Mouse (Mus musculus): Measurements from ENCODE around the gene B3galnt1.
A peak's percentile ranks its signal among the peaks of the same experiment; 100 is the strongest.

Gene B3galnt1

DNA sequence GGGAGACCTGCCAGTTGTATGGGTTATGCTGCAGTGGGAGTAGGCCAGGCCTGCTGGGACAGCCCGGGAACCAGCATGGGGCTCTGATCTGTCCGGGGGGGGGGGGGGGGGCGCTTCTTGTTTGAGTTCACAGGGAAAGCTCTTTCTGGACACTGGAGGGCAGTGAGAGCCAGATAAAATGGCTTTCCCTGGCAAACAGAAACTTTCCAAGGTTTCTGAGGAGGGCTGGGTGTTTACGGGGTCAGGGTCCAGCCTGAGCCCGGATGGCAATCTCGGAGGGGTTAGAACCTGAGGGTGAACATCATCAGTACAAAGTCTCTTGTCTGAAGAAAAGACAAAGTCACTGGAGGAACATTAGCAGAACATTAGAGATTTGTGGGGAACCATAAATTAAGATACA, 35.4 kb downstream of the B3galnt1 start:
- DNase-seq (ENCODE audit: low spot score): no peak

DNA sequence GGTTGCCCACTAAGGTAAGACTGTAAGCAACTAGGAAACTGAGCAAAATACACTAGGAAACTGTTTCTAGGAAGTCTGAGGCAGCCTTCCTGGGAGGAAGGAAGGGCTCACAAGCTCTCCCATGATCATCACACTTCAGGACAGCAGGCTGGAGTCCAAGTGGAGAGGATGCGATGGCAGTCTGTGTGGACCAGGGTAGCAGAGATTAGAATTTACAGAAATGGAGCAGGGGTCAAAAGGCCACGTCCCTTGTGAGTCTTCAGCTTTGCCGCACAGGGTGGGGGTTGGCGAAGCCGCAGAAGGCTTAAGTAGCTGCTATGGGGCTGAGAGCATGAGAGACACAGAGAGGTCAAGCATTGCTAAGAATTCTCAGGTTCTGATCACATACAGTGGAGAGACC, 37.1 kb downstream of the B3galnt1 start:
- DNase-seq (ENCODE audit: low spot score): no peak

DNA sequence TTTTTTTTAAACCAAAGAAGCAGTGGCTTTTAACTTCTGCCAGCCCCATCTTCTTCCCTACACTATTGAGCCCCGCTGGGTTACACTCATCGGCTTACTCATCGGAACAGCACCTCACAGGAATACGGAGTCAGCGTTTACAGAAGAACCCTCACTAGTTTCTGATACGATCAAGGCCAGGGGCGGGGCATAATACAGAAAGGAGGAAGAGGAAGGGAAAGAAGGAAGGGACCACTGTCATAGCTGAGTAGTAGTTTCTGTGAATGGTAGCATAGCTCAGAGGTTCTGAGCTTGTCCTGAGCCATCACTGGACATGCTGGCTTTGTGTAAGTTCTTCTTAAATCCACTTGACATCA, 38.8 kb downstream of the B3galnt1 start:
- no peak for DNase-seq (ENCODE audit: low spot score)

DNA sequence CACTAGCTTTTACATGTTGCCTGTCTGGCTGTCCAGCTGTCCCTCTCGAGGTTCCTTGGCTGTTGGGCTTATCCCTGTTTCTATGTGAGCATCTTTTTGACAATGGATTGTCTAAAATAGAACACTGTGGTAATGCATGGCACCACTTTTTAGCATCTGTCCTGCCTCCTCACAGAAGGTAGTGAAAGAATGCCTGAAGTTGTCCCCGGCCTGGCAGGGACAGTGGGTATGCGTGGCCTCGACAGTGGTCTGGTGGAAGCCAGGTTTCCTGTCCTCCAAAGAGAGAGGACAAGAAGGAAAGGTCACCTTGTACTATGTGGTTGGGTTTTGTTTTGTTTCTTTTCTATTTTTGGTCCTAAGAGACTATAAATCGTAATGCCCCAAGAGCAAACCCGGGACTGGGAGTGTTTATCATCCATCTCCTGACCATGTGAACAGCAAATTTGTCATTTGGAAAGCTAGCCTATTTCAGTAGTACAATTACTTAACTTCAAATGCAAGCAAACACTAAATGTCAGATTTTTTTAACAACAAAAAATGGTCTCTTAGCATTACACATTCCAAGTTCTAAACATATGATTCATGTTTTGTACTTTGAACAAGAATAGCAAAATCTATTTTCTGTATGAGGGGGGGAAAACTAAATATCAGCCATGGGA, 39.3 kb downstream of the B3galnt1 start:
- no peak for DNase-seq (ENCODE audit: low spot score)

DNA sequence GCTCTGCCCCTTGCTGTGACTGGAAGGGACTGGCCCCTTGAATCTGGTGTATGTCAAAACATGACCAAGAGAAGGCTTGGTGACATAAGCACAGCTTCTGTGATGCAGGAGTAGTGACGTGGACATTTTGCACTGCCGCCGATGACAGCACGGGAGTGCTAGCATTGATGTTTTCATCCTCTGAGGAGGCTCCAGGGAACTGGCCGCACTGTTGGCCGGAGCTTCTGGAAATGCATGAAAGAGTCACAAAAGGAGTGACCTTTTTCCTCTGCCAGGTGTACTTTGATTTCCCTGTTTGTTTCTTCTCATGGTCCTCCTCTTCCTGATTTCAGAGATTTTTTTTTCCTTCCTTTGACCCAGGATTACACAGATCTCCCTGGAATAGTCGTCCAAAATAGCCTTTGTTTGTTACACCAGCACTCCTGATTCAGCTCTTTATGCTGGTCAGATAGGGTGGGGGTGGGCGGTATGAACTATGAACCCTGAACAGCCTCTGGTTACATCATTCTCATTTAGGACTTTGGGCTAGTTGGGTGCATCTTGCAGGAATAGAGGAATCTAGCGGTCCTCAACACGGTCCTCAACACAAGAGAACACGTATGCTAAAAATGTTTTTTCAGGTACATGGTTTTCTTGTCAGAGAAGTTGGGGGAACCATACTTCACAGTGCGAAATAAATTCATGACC, 42.5 kb downstream of the B3galnt1 start:
- DNase-seq (ENCODE audit: low spot score): no peak

DNA sequence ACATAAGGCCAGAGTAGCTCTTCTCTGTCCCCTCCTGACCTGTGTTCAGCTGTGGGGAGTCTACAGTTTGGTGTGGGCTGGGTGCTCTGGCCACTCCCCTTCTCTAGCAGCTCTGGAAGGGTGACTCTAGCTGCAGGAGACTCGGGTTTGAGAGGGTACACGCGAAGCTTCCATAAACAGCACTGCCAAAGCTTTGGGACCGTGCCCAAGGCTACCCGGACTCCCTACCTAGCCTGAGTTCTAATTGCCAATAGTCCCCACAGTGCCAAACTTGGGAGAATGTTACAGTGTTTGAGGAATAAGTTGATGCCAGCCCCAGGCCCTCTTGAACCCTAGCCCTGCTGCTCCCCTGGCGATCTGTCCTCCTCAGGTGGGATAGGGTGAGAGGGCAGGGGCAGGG, 43.2 kb downstream of the B3galnt1 start:
- DNase-seq (ENCODE audit: low spot score): no peak

DNA sequence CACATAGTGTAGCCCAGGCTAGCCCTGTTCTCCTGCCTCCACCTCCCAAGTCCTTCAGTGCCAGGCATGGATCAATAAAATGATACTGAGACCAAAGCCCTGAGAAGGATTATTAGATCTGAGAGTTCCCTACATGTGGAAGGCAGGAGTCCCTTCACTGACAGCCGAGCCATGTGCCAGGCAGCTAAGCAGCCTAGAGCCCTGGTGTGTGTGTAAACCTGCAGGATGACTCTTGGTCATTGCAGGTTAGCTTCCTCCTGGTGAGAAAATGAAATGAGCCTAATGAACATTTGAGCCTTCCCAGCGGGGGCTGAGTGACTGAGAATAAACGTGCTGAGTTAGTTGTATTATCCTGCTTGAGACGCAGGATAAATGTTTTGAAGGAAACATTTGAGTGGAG, 49.2 kb downstream of the B3galnt1 start:
- DNase-seq (ENCODE audit: low spot score): no peak

DNA sequence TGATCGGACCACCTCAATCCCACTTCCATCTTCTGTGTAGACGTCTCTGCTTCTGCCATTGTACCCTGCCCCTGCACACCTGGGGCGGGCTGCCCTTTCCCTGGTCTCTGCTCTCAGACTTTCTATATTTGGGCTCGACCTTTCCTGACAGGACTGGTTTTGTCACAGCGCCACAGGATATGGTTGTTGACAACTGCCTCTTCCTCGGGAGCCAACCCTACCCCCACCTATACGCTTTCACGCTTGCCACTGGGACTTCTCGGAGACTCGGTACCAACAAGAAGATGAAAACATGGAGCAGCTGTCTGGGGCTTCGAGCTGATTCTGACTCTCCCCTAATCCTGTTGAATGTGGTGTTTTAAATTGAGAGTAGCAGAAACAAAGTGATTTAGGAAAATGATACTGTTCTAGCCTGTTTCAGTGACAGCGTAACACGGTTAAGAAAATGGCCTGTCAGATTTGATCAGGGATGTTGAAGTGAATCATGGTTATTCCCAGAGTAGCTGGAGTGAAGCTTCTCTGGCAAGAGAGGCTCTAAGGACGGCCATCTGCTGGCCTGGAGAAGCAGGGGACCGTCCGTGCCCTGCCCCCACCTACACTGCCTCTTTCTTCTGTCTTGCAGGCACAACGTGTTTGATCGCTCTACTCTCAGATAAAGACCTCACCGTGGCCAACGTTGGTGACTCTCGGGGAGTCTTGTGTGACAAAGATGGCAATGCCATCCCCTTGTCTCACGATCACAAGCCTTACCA, 49.9 kb downstream of the B3galnt1 start:
- peak; percentile 90 for DNase-seq (ENCODE audit: low spot score)

DNA sequence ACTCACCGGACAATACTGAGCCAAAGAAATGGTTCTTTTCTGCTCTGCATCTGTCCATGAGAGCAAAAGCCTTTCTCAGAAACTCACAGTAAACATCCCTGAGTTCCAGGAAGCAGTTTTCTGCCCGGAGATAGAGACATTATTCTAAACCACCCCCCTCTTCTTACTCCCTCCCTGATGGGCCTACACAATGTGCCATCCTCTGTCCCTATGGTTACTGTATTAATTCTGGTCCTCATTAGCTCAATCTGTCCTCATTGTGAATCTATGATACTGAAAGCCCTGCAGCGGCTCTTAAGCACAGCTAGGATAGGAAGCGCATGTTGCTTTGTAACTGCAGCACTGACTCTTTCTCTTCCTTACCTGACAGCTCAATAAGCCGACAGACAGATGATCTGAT, 53.7 kb downstream of the B3galnt1 start:
- DNase-seq (ENCODE audit: low spot score): no peak

DNA sequence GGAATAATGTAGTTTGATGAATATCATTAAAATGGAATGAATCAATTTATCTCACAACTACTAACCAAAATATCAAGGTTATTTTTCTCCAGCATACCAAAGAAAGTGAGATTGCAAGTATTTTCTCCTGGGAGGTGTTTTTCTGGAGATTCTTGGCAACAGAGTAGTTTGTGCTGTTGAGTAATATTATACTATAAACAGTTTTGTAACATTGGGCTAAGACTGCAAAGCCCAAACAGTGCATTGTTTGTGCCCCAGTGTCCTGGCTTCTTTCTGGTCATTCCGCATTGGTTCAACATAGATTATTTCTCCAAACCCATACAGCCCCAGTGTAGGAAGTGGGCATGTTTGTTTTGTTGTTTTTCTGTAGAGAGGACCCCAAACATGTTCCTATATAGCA, 55.0 kb downstream of the B3galnt1 start:
- DNase-seq (ENCODE audit: low spot score): no peak

DNA sequence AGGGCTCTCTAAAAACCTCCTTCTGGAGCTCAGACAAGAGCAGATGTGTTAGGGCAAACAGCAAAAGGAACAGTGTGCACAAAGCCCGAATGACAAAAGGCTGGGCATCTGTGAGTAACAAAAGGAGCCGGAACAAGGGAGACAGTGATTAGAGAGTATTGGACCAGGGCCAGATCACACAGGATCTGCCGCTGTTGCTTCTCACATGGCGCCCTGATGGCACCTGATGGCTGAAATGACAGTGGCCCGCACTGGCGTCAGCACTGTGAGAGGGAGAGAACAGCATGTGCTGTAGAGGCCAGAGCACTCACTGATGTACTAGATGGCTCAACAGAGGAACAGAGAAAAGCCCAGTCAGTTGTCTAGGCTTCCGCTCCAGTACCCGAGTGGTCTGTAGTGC, 55.8 kb downstream of the B3galnt1 start:
- DNase-seq (ENCODE audit: low spot score): peak; percentile 70

DNA sequence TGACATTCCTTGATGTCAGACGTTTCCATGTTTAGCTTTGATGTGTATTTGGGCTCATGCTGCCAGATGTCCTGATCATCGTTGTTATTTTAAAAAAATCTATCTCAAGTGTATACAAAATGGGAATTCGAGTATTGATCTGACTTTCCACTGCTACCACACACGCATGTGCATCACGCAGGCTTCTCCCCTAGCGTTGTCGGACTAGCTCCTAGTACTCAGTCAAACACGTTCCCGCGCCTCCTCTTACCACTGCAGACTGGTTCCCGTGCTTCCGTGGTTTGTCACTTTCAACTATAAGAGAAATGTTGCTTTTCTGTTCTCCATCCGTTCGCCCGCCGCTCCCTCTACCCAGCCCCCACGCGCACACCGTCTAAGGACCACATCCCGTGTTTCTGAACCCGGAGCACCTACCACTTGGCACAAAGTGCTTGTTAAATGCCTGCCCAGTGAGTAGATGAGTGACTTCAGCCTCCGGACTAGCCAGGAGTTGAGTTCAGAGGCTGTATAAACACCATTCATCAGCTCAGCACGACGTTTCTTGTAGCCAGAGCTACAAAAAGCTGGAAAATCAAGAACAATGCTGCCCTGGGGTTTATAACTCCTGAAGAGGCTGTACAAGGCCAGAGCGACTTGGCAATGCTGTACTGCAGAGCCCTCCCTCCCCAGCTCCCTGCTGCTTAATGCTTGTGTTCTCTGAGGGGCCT, 62.7 kb downstream of the B3galnt1 start:
- no peak for DNase-seq (ENCODE audit: low spot score)

DNA sequence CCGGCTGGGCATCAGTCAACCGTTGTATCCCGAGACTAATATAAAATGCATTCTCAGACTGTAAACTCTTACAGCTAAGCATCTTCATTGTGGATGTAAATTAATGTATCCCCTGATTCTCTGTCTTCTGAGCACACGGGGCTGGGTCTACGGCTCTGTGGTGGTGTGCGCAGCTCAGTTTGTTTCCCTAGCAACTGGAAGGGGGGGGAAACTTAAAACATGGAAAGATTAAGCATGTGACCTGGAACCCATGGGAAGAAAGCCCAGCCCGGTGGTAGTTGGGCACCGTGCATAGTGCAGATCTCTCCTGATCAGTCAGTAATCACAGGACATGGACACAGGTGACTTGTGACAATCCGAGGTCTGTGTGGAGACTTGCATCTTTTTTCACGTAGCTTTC, 63.3 kb downstream of the B3galnt1 start:
- no peak for DNase-seq (ENCODE audit: low spot score)

DNA sequence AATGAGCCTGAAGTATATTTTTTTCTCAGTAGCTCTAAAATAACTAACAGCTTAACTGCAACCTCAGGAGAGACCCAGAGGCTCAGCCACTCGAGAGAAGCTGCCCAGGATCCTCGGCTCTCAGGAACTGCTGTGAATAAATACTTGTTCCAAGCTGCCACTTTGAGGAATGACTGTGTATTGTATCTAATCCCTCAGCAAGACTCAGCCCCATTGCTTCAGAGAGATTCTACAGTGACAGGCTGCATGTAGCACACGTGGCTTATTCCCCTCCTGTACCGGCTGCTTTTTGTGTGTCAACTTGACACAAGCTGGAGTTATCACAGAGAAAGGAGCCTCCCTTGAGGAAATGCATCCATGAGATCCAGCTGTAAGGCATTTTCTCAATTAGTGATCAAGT, 66.1 kb downstream of the B3galnt1 start:
- no peak for DNase-seq (ENCODE audit: low spot score)

DNA sequence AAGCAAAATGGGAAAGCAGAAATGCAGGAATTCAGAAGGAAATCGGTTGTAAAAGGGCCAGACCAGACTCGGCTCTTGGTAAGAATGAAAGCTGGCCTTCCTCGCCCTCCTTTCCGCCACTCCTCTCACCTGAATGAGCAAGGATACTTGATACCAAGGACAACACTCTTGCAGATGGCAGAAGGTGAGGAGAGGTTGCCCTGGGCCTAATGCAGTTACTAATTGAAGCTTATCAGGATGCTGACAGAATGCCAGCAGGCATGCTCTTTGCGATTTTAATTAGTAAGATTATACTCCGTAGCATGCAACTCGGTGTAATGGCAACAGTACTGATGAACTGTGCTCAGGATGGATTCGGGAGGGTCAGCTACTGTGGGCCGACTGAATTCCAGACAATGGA, 67.2 kb downstream of the B3galnt1 start:
- DNase-seq (ENCODE audit: low spot score): no peak

DNA sequence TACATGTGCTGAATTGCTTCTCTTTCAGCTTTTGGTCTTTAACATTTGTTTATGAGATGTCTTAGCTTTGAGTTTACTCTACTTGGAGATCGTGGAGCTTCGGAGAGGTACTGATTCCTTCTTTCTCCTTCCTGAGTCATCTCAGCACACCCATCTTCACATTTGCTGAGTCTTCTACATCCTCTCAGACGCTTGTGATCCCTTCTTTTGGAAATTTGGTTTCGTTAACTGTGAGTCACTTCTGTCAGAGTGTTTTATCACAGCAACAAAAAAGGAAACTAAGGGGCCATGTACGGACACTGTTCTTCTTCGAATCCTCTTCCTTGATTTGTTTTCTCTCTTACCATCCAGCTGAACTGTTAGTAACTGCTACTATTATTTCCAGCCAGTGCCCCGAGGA, 69.2 kb downstream of the B3galnt1 start:
- DNase-seq (ENCODE audit: low spot score): no peak

DNA sequence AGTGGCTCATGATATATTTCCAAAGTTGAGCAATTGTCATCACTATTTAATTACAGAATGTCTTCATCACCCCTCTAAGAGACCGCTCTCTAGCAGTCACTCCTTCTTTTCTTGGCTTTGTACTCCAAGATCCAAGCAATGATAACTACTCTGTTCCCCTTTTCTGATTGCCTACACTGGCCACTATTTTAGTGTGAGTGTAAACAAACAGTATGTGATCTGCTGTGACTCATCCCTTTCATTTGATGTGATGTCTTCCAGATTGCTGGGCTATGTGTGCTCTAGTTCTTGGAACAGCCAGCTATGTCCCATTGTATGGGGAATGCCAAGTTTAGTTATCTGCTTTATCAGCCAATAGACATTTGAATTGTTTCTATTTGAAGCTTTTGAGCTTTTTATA, 71.4 kb downstream of the B3galnt1 start:
- DNase-seq (ENCODE audit: low spot score): peak; percentile 46

DNA sequence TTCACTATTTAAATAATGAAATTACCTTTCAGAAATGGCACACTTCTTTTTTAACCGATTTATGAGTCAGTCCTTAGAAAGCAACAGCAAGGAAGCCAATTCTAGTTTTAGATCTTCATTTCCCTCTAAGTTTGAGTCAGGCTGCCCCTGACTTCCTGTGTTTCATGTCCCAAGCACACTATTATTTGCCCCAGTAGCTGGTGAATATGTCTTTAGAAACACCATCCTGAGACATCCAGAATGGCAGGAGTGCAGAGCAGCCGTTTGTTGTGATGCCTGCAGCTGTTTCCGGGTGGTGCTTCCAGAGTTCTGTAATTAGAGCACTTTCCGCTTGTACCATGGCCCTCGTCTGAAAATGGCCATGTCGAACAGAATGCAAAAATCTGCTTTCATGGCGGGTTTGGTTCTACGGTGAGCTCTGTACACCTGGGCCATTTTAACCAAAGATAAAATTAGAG, 73.7 kb downstream of the B3galnt1 start:
- peak; percentile 50 for DNase-seq (ENCODE audit: low spot score)

DNA sequence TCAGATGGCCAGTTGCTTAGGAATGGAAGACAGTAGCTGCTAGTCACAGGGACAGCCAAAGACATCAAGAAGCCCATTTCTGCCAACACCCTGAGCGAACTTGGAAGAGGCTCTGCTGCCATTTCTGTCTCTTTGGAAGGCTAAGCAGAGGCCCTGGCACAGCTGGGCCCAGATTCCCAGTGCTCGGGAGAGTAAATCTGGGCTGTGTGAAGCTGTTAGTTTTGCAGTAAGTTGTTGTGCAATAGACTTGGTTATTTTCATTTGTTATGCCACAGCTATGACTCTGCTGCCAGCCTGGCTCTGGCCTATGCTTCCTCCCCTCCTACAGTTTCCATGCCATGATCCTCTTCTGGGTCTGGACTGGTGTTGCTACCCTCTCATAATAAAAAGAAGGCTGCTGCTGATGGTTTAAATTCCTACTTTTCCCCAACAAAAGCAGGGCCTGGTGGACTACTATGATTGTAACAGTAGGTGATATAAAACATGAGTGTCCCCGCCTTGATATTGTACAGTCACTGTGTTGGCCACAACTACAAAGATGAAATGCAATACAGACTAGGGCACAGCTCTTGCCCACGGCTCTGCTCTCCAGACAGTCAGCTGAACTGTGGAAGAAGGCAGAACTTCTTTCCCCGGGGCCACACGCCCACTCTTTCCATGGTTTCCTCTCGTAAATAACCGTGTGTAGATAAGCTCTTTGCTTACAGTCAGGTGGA, 74.2 kb downstream of the B3galnt1 start:
- peak; percentile 59 for DNase-seq (ENCODE audit: low spot score)
